Mouse (Mus musculus): ENCODE data around the gene Gm10563.
"Not testable (repeated sequence)": the region's sequence is repeated elsewhere in the genome, so short reads cannot be mapped to it uniquely, and the experiment has no call there.

Gene Gm10563

GRCm38 (mm10) chr4:155645308-155645707, at the start of gene Gm10563:
TSS of gene Gm10563 (minus strand) at chr4:155645408.
- not testable (repeated sequence) for DNase-seq

GRCm38 (mm10) chr4:155694482-155695401, 49.5 kb upstream of the Gm10563 start:
- peak; percentile 76 to 85 for DNase-seq

- peak; percentile 63 to 75 for DNase-seq
Observed at GRCm38 (mm10) chr4:155694111-155694481, 48.9 kb upstream of the Gm10563 start, which contains the start of gene Fndc10. TSS of gene Fndc10 (plus strand) at chr4:155694342.

- DNase-seq, result no peak
Observed at GRCm38 (mm10) chr4:155692421-155692820, 47.2 kb upstream of the Gm10563 start.

GRCm38 (mm10) chr4:155690571-155691375, 45.6 kb upstream of the Gm10563 start:
- DNase-seq, result no peak

GRCm38 (mm10) chr4:155687764-155688163, 42.6 kb upstream of the Gm10563 start:
- not testable (repeated sequence) for DNase-seq

- DNase-seq, result not testable (repeated sequence)
Observed at GRCm38 (mm10) chr4:155683670-155684277, 38.6 kb upstream of the Gm10563 start.

- peak in 1 of 2 experiments; percentile 28 for DNase-seq
Observed at GRCm38 (mm10) chr4:155675991-155676390, 30.8 kb upstream of the Gm10563 start.

GRCm38 (mm10) chr4:155672082-155672481, 26.9 kb upstream of the Gm10563 start:
- DNase-seq, result no peak

- peak in 1 of 2 experiments; percentile 8 for DNase-seq
Observed at GRCm38 (mm10) chr4:155670236-155670635, 25.0 kb upstream of the Gm10563 start.

- DNase-seq, result no peak
Observed at GRCm38 (mm10) chr4:155669598-155670075, 24.4 kb upstream of the Gm10563 start.

GRCm38 (mm10) chr4:155668689-155669597, 23.7 kb upstream of the Gm10563 start, which contains the start of gene Mib2:
TSS of gene Mib2 (minus strand) at chr4:155669198.
- DNase-seq, result peak; percentile 96 to 97

- DNase-seq, result no peak
Observed at GRCm38 (mm10) chr4:155666903-155667302, 21.7 kb upstream of the Gm10563 start.

- DNase-seq, result no peak
Observed at GRCm38 (mm10) chr4:155660641-155661040, 15.4 kb upstream of the Gm10563 start.

GRCm38 (mm10) chr4:155658961-155659360, 13.8 kb upstream of the Gm10563 start:
- no peak for DNase-seq

GRCm38 (mm10) chr4:155656214-155656751, 11.1 kb upstream of the Gm10563 start:
- DNase-seq, result no peak

GRCm38 (mm10) chr4:155654456-155655298, 9.5 kb upstream of the Gm10563 start:
- DNase-seq, result peak; percentile 62 to 72

GRCm38 (mm10) chr4:155654183-155654455, 8.9 kb upstream of the Gm10563 start:
- DNase-seq, result no peak

GRCm38 (mm10) chr4:155653451-155654182, 8.4 kb upstream of the Gm10563 start:
- DNase-seq, result peak in 1 of 2 experiments; percentile 12

GRCm38 (mm10) chr4:155653086-155653450, 7.9 kb upstream of the Gm10563 start, which contains the start of gene Mmp23:
TSS of gene Mmp23 (minus strand) at chr4:155653384.
- peak in 1 of 2 experiments; percentile 19 for DNase-seq

All from thymus, postnatal 36 days (tissue).